Mouse (Mus musculus) liver, embryonic 14.5 days (tissue): Measurements from ENCODE around the gene Scn4b.

Source experiments
- CTCF ChIP-seq: IDR thresholded peaks from 2 replicates; pipeline ENCODE4 v1.5.1; 2016; ENCODE audit warnings: antibody characterized with exemption, low read depth, control low read depth
- EP300 ChIP-seq: IDR thresholded peaks from 2 replicates; pipeline ENCODE4 v1.6.1; 2016; ENCODE audit warnings: antibody characterized with exemption, low read depth

DNA sequence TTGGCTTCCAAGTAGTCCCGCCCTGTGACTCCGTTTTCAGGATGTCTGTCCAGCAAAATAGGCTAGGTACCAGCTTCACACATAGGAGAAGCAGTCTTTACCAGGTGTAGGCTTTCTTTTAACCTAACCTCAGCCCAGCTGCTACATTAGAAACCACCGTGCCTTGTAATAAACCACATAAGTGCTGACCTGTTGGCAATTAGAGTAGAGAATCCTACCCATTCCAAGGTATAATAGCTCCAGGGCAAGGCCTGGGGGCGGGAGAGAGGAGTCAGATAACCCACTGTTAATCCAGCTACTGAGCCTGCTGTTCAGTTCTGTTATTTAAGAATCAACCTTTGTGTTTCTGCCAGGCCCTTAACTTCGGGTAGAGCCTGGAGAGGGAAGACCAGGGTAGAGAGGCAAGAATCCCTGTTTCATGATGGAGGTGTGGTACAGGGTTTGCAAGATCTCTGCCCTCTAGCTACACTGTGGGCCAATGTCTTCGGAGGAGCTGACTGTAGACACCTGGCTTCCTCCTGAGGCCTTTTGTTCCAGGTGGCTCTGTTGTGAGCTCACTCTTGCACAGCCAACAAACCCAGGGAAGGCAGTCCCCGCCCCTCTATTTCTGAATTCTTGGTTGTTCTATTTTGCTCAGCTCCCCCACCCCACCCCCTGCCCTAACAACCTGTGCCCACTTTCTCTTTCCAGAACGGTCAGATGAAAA, 58.1 kb downstream of the Scn4b start:
- TF ChIP-seq CTCF (no peak), EP300 (no peak)
